Mouse (Mus musculus): Measurements from ENCODE around the gene Nek2. TPM values are rescaled to one million over a fixed set of nuclear protein-coding genes. Genes with fewer than 3 reads are reported as not detected.

Gene Nek2
- polyA plus RNA-seq, 1 experiment from 2014 or later, result 45.6 TPM

GRCm38 (mm10) chr1:191818145-191818631 lies 3.1 kb upstream of the Nek2 start:
- no peak for ATAC-seq
- WGBS, result 43% methylated on average over 6 of the region's 6 CpGs
- H3K36me3 ChIP-seq, result no peaks in the 10 kb centered on the region
- H3K4me2 ChIP-seq (replicated peaks), result no peak overlapping the region
- H3K9ac ChIP-seq, result no peak overlapping the region
- no peaks in the 10 kb centered on the region for H3K9me3 ChIP-seq
- peaks cover 7% of the 10 kb centered on the region; the same call in 1 of the 2 replicates for H3K4me1 ChIP-seq (replicated peaks)
- no peaks in the 10 kb centered on the region for H3K27me3 ChIP-seq (replicated peaks)
- H3K27ac ChIP-seq, result no peak overlapping the region
- no peak overlapping the region for H3K4me3 ChIP-seq (replicated peaks)

- H3K4me1 ChIP-seq (replicated peaks), result peaks cover 7% of the 10 kb centered on the region; the same call in 1 of the 2 replicates
- H3K27me3 ChIP-seq (replicated peaks), result no peaks in the 10 kb centered on the region
- ATAC-seq, result no peak
- no peak overlapping the region for H3K27ac ChIP-seq
- H3K4me3 ChIP-seq (replicated peaks), result no peak overlapping the region
- H3K4me2 ChIP-seq (replicated peaks), result no peak overlapping the region
- H3K9me3 ChIP-seq, result no peaks in the 10 kb centered on the region
- H3K36me3 ChIP-seq, result no peaks in the 10 kb centered on the region; the same call in 1 of the 2 replicates
- no peak overlapping the region for H3K9ac ChIP-seq
These were observed 2.2 kb upstream of the Nek2 start for GRCm38 (mm10) chr1:191819026-191819425.

GRCm38 (mm10) chr1:191820951-191821325 lies 306 bp upstream of the Nek2 start:
- WGBS, result 2% methylated on average over 15 of the region's 15 CpGs
- peak overlapping the region; percentile 52 for H3K9ac ChIP-seq
- no peak overlapping the region for H3K27ac ChIP-seq
- peaks cover 7% of the 10 kb centered on the region; the same call in 1 of the 2 replicates for H3K4me1 ChIP-seq (replicated peaks)
- H3K4me3 ChIP-seq (replicated peaks), result peak overlapping the region; percentile 65
- peak; percentile 48 for ATAC-seq
- H3K4me2 ChIP-seq (replicated peaks), result peak overlapping the region; percentile 83
- H3K27me3 ChIP-seq (replicated peaks), result no peaks in the 10 kb centered on the region
- H3K36me3 ChIP-seq, result peaks cover 10% of the 10 kb centered on the region; the same call in 1 of the 2 replicates
- no peaks in the 10 kb centered on the region for H3K9me3 ChIP-seq

- Histone ChIP-seq H3K9ac (no peak overlapping the region), H3K27ac (no peak overlapping the region), H3K36me3 (peaks cover 33% of the 10 kb centered on the region), H3K4me3 (replicated peaks) (no peak overlapping the region), H3K27me3 (replicated peaks) (no peaks in the 10 kb centered on the region), H3K9me3 (no peaks in the 10 kb centered on the region), H3K4me1 (replicated peaks) (no peaks in the 10 kb centered on the region), H3K4me2 (replicated peaks) (no peak overlapping the region)
- no peak for ATAC-seq
- WGBS, result 82% methylated on average over 3 of the region's 3 CpGs
These were observed 7.9 kb downstream of the Nek2 start for GRCm38 (mm10) chr1:191829124-191829523.

GRCm38 (mm10) chr1:191833396-191833795 lies 12.2 kb downstream of the Nek2 start:
- no peak for ATAC-seq
- no peak overlapping the region for H3K27ac ChIP-seq
- H3K4me3 ChIP-seq (replicated peaks), result no peak overlapping the region
- H3K4me2 ChIP-seq (replicated peaks), result no peak overlapping the region
- no peaks in the 10 kb centered on the region for H3K9me3 ChIP-seq
- H3K36me3 ChIP-seq, result peaks cover 18% of the 10 kb centered on the region
- peaks cover 4% of the 10 kb centered on the region; the same call in 1 of the 2 replicates for H3K4me1 ChIP-seq (replicated peaks)
- H3K27me3 ChIP-seq (replicated peaks), result no peaks in the 10 kb centered on the region
- WGBS, result 95% methylated on average over 6 of the region's 6 CpGs
- H3K9ac ChIP-seq, result no peak overlapping the region

GRCm38 (mm10) chr1:191834825-191835224 lies 13.6 kb downstream of the Nek2 start:
- peak; percentile 36; the same call in 1 of the 2 replicates for ATAC-seq
- Histone ChIP-seq H3K4me2 (replicated peaks) (peak overlapping the region; percentile 30; the same call in 1 of the 2 replicates), H3K27ac (no peak overlapping the region), H3K9me3 (no peaks in the 10 kb centered on the region), H3K9ac (no peak overlapping the region), H3K27me3 (replicated peaks) (no peaks in the 10 kb centered on the region), H3K4me1 (replicated peaks) (peaks cover 14% of the 10 kb centered on the region), H3K4me3 (replicated peaks) (no peak overlapping the region), H3K36me3 (peaks cover 11% of the 10 kb centered on the region)
- 8% methylated on average over 19 of the region's 19 CpGs for WGBS

GRCm38 (mm10) chr1:191836318-191836985 lies 15.2 kb downstream of the Nek2 start:
- no peaks in the 10 kb centered on the region for H3K27me3 ChIP-seq (replicated peaks)
- no peaks in the 10 kb centered on the region for H3K9me3 ChIP-seq
- WGBS, result 74% methylated on average over 5 of the region's 5 CpGs
- H3K9ac ChIP-seq, result no peak overlapping the region
- H3K4me2 ChIP-seq (replicated peaks), result no peak overlapping the region
- no peak overlapping the region for H3K4me3 ChIP-seq (replicated peaks)
- ATAC-seq, result no peak
- peaks cover 26% of the 10 kb centered on the region for H3K4me1 ChIP-seq (replicated peaks)
- H3K36me3 ChIP-seq, result peaks cover 4% of the 10 kb centered on the region; the same call in 1 of the 2 replicates
- H3K27ac ChIP-seq, result no peak overlapping the region

- no peaks in the 10 kb centered on the region for H3K27me3 ChIP-seq (replicated peaks)
- peaks cover 26% of the 10 kb centered on the region for H3K4me1 ChIP-seq (replicated peaks)
- no peaks in the 10 kb centered on the region for H3K36me3 ChIP-seq
- no peaks in the 10 kb centered on the region for H3K9me3 ChIP-seq
- H3K27ac ChIP-seq, result no peak overlapping the region
- H3K9ac ChIP-seq, result no peak overlapping the region
- no peak overlapping the region for H3K4me2 ChIP-seq (replicated peaks)
- ATAC-seq, result no peak
- WGBS, result 74% methylated on average over 3 of the region's 3 CpGs
- no peak overlapping the region for H3K4me3 ChIP-seq (replicated peaks)
These were observed 16.4 kb downstream of the Nek2 start for GRCm38 (mm10) chr1:191837691-191838090.

GRCm38 (mm10) chr1:191838994-191839741 lies 17.9 kb downstream of the Nek2 start:
- Histone ChIP-seq H3K4me2 (replicated peaks) (peak overlapping the region; percentile 40), H3K27ac (peak overlapping the region; percentile 64), H3K9ac (no peak overlapping the region), H3K36me3 (no peaks in the 10 kb centered on the region), H3K9me3 (no peaks in the 10 kb centered on the region), H3K27me3 (replicated peaks) (no peaks in the 10 kb centered on the region), H3K4me1 (replicated peaks) (peaks cover 26% of the 10 kb centered on the region), H3K4me3 (replicated peaks) (no peak overlapping the region)
- WGBS, result 26% methylated on average over 17 of the region's 17 CpGs
- peak; percentile 85 for ATAC-seq

- no peak overlapping the region for H3K9ac ChIP-seq
- H3K4me1 ChIP-seq (replicated peaks), result peaks cover 28% of the 10 kb centered on the region
- H3K4me3 ChIP-seq (replicated peaks), result no peak overlapping the region
- WGBS, result 66% methylated on average over 11 of the region's 11 CpGs
- peak; percentile 58 for ATAC-seq
- H3K9me3 ChIP-seq, result no peaks in the 10 kb centered on the region
- no peaks in the 10 kb centered on the region for H3K36me3 ChIP-seq
- no peaks in the 10 kb centered on the region for H3K27me3 ChIP-seq (replicated peaks)
- peak overlapping the region; percentile 64 for H3K27ac ChIP-seq
- H3K4me2 ChIP-seq (replicated peaks), result peak overlapping the region; percentile 19
These were observed 19.7 kb downstream of the Nek2 start for GRCm38 (mm10) chr1:191840774-191841565.

GRCm38 (mm10) chr1:191842247-191842646 lies 21.0 kb downstream of the Nek2 start:
- Histone ChIP-seq H3K9me3 (no peaks in the 10 kb centered on the region), H3K27me3 (replicated peaks) (no peaks in the 10 kb centered on the region), H3K4me2 (replicated peaks) (no peak overlapping the region), H3K9ac (no peak overlapping the region), H3K4me3 (replicated peaks) (no peak overlapping the region), H3K4me1 (replicated peaks) (peaks cover 26% of the 10 kb centered on the region), H3K36me3 (no peaks in the 10 kb centered on the region), H3K27ac (no peak overlapping the region)
- 85% methylated on average over 12 of the region's 12 CpGs for WGBS
- no peak for ATAC-seq

- H3K9ac ChIP-seq, result no peak overlapping the region
- H3K9me3 ChIP-seq, result no peaks in the 10 kb centered on the region
- peak overlapping the region; percentile 29; the same call in 1 of the 2 replicates for H3K27ac ChIP-seq
- H3K4me1 ChIP-seq (replicated peaks), result peaks cover 3% of the 10 kb centered on the region; the same call in 1 of the 2 replicates
- H3K27me3 ChIP-seq (replicated peaks), result no peaks in the 10 kb centered on the region
- H3K4me2 ChIP-seq (replicated peaks), result no peak overlapping the region
- 49% methylated on average over 5 of the region's 5 CpGs for WGBS
- no peak overlapping the region for H3K4me3 ChIP-seq (replicated peaks)
- H3K36me3 ChIP-seq, result no peaks in the 10 kb centered on the region
- peak; percentile 93 for ATAC-seq
These were observed 25.4 kb downstream of the Nek2 start for GRCm38 (mm10) chr1:191846667-191847066.
